Mouse (Mus musculus): ENCODE results near the gene D330020A13Rik. TPM values are rescaled to one million over a fixed set of nuclear protein-coding genes. Genes with fewer than 3 reads are reported as not detected.

The D330020A13Rik gene
- polyA plus RNA-seq, 1 experiment from 2014 or later, result 0.40 TPM

Other genes starting within 250 kb of the D330020A13Rik start
- gene Ninj2, start 201.0 kb upstream of the D330020A13Rik start, polyA plus RNA-seq (2015; fragmentation: Nextera tagmentation; extraction: Ambion mirVana), result not detected in 2 replicates
- gene B4galnt3, start 195 bp downstream of the D330020A13Rik start, polyA plus RNA-seq (2015; fragmentation: Nextera tagmentation; extraction: Ambion mirVana), result 1.4 and 1.6 TPM in 2 replicates
- gene Kdm5a, start 69.8 kb downstream of the D330020A13Rik start, polyA plus RNA-seq (2015; fragmentation: Nextera tagmentation; extraction: Ambion mirVana), result 34.6 and 37.3 TPM in 2 replicates
- gene Ccdc77, start 70.0 kb downstream of the D330020A13Rik start, polyA plus RNA-seq (2015; fragmentation: Nextera tagmentation; extraction: Ambion mirVana), result 20.5 and 22.1 TPM in 2 replicates
- gene Il17ra, start 168.9 kb downstream of the D330020A13Rik start, polyA plus RNA-seq (2015; fragmentation: Nextera tagmentation; extraction: Ambion mirVana), result 5.2 and 6.7 TPM in 2 replicates
- gene Tmem121b, start 199.4 kb downstream of the D330020A13Rik start, polyA plus RNA-seq (2015; fragmentation: Nextera tagmentation; extraction: Ambion mirVana), result 0.05 and 0.10 TPM in 2 replicates
- 15.7 and 16.5 TPM in 2 replicates for gene Hdhd5, start 237.0 kb downstream of the D330020A13Rik start, polyA plus RNA-seq (2015; fragmentation: Nextera tagmentation; extraction: Ambion mirVana)